ENCODE assay signal across 8 mouse cellular contexts in the genomic region with DNA sequence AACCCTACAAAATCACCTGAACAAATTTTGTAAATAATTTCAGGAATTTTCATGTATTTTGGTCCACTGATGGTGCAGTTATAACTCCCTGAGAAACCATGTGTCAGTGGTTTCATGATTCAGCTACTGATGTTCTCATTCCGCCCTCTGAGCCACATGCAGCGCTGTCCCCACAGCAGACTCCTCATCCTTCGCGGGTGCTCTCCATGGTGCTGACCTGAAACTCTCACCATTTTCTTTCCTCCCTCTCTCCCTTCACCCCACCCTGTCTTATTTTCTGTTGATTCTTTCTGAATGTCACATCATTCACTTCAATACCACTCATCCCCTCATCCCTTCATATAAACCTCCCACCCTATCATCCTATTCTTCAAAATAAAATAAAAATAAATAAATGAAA.
DNase-seq lines count a peak whose midpoint lies in the region; ATAC-seq and TF ChIP-seq lines count a peak whose summit lies in the region.

No protein-coding gene starts in this region.

- no peak overlapping the region for H3K4me2 ChIP-seq in liver, postnatal 0 days (ENCODE audit: low read depth, low read length)

- no peaks in the 10 kb centered on the region for H3K9me3 ChIP-seq in liver, postnatal 0 days (ENCODE audit: low read length)

- ATAC-seq in liver, postnatal 0 days: no peak
- ATAC-seq in erythroid progenitor cell, adult 5-6 weeks (replicated peaks; ENCODE audit: low FRiP score, poor library complexity, severe bottlenecking): no peak

- WGBS in liver, postnatal 0 days (ENCODE audit: insufficient replicate concordance): 21% methylated on average over 4 of the region's 4 CpGs

- H3K4me1 ChIP-seq in liver, postnatal 0 days (ENCODE audit: insufficient read depth): no peaks in the 10 kb centered on the region

- no peaks in the 10 kb centered on the region for H3K27me3 ChIP-seq in liver, postnatal 0 days (ENCODE audit: insufficient read depth, low read length)

- H3K27ac ChIP-seq in liver, postnatal 0 days (ENCODE audit: low read depth): no peak overlapping the region

- no peak for TF ChIP-seq EP300 in liver, postnatal 0 days (IDR thresholded peaks at IDR 0.05; ENCODE audit: low read depth)

- no peak overlapping the region for H3K9ac ChIP-seq in liver, postnatal 0 days (replicated peaks)

- peak; percentile 2 for DNase-seq in kidney, adult 18-20 months
- DNase-seq in kidney, adult 11 months: no peak
- peak; percentile 52 for DNase-seq in R1 (ENCODE audit: low read depth, low spot score)
- DNase-seq in forelimb bud, embryonic 11.5 days (ENCODE audit: low read depth, low spot score): peak; percentile 53
- DNase-seq in liver, postnatal 0 days: peak; percentile 24
- DNase-seq in layer of hippocampus, adult 9-10 months (ENCODE audit: low spot score): no peak
- DNase-seq in spleen, postnatal 10 days (ENCODE audit: low spot score in 2 of 2): no peak

- H3K36me3 ChIP-seq in liver, postnatal 0 days (replicated peaks; ENCODE audit: insufficient read depth, low read length): no peaks in the 10 kb centered on the region

- no peak for TF ChIP-seq CTCF in liver, postnatal 0 days (IDR thresholded peaks at IDR 0.05; ENCODE audit: low read depth)

- no peak overlapping the region for H3K4me3 ChIP-seq in liver, postnatal 0 days (ENCODE audit: low read depth, low read length)

Comparison
In these comparisons a context has a peak if more than half of its experiments do, and no peak if none do; other contexts are left out.
1. DNase-seq: peak in kidney, adult 18-20 months (single experiment), R1 (single experiment), forelimb bud, embryonic 11.5 days (single experiment) and liver, postnatal 0 days (single experiment); none in kidney, adult 11 months (single experiment), layer of hippocampus, adult 9-10 months (single experiment) and spleen, postnatal 10 days (0 of 2).